Mouse (Mus musculus) forebrain, embryonic 14.5 days (tissue): ENCODE data around the gene Wnt5b. TPM values are rescaled to one million over a fixed set of nuclear protein-coding genes. Genes with fewer than 3 reads are reported as not detected.

Experiments
- ATAC-seq: fragments of 200-750 bp; cut with Nextera tagmentation; 2 replicates; pipeline ENCODE4 v1.8.0; 2017; ENCODE audit warnings: mild to moderate bottlenecking, moderate library complexity
- DNase-seq: peaks from one replicate; pipeline ENCODE4 v3.0.0-alpha.2; 2015; ENCODE audit warnings: low spot score
- H3K27ac ChIP-seq: fragments of 300-500 bp; sonication (generic); 2 replicates; pipeline ENCODE4 v1.5.1; 2014; ENCODE audit warnings: low read depth, mild to moderate bottlenecking, control low read depth, low read length, moderate library complexity
- H3K27me3 ChIP-seq: fragments of 300-500 bp; sonication (generic); replicated peaks from 2 replicates; pipeline ENCODE4 v1.6.1; 2014; ENCODE audit warnings: low read length, control low read depth, mixed read lengths; ENCODE audit not compliant: control insufficient read depth, insufficient read depth
- H3K36me3 ChIP-seq: fragments of 300-500 bp; sonication (generic); 2 replicates; pipeline ENCODE4 v1.6.1; 2014; ENCODE audit warnings: low read length, control low read depth; ENCODE audit not compliant: control insufficient read depth, insufficient read depth
- H3K4me1 ChIP-seq: fragments of 300-500 bp; sonication (generic); 2 replicates; pipeline ENCODE4 v1.6.1; 2014; ENCODE audit warnings: antibody characterized with exemption, low read length, control low read depth; ENCODE audit not compliant: control insufficient read depth, insufficient read depth
- H3K4me2 ChIP-seq: fragments of 300-500 bp; sonication (generic); 2 replicates; pipeline ENCODE4 v1.6.1; 2014; ENCODE audit warnings: mild to moderate bottlenecking, control low read depth, low read length
- H3K4me3 ChIP-seq: fragments of 300-500 bp; sonication (generic); 2 replicates; pipeline ENCODE4 v1.5.1; 2014; ENCODE audit warnings: low read depth, low read length, control low read depth
- H3K9ac ChIP-seq: fragments of 300-500 bp; sonication (generic); 2 replicates; pipeline ENCODE4 v1.6.1; 2014; ENCODE audit warnings: mild to moderate bottlenecking, low read length, control low read depth, moderate library complexity
- H3K9me3 ChIP-seq: fragments of 300-500 bp; sonication (generic); replicated peaks from 2 replicates; pipeline ENCODE4 v1.6.1; 2016; ENCODE audit warnings: low read length, control low read depth, mixed read lengths; ENCODE audit not compliant: control insufficient read depth
- WGBS: fragments of 180-500 bp; shearing (Covaris S2); extraction: QIAGEN DNeasy Blood & Tissue Kit; methylation state at CpG from one replicate; pipeline ENCODE4 v1.1.7; 2014; 5-methylcytosine and 5-hydroxymethylcytosine counted together
- polyA plus RNA-seq: library from polyadenylated mRNA; unstranded; fragments of >200 nt; fragmentation: Nextera tagmentation; extraction: Ambion mirVana; gene quantifications from 2 replicates; pipeline ENCODE4 v1.2.1, GENCODE M21; 2014

Gene Wnt5b
- polyA plus RNA-seq, 1 experiment from 2014 or later: 3.4 TPM

GRCm38 (mm10) chr6:119475988-119476387 lies 68.2 kb downstream of the Wnt5b start:
- Histone ChIP-seq H3K9ac (no peak overlapping the region), H3K9me3 (no peaks in the 10 kb centered on the region), H3K4me3 (no peak overlapping the region), H3K27ac (no peak overlapping the region), H3K36me3 (peaks cover 7% of the 10 kb centered on the region), H3K4me2 (no peak overlapping the region), H3K4me1 (peaks cover 12% of the 10 kb centered on the region), H3K27me3 (no peaks in the 10 kb centered on the region)
- no peak for DNase-seq
- ATAC-seq: no peak
- WGBS: 90% methylated on average over 6 of the region's 6 CpGs

- 88% methylated on average over 4 of the region's 4 CpGs for WGBS
Measured at GRCm38 (mm10) chr6:119473992-119474391, 70.2 kb downstream of the Wnt5b start.

DNA sequence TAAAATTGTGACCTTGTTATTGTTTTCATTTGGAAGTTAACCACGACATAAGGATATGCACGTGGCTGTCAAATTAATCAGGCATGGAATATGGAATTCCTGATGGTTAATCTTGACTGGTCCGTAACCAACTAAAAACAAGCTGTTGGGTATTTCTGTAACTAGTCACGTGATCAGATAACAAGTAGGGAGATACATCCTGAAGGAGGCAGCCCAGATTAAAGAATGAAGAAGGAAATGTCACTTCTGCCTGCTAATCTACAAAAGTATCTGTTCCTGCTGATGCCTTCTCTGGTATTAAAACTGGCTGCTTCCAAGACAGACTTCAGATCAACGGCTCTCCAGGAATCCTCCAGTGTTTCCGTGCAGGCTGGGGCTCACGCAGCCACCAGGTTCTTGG lies 70.7 kb downstream of the Wnt5b start:
- H3K4me1 ChIP-seq: peaks cover 8% of the 10 kb centered on the region
- no peak overlapping the region for H3K9ac ChIP-seq
- 89% methylated on average over 7 of the region's 7 CpGs for WGBS
- no peaks in the 10 kb centered on the region for H3K27me3 ChIP-seq
- no peak overlapping the region for H3K4me3 ChIP-seq
- DNase-seq: no peak
- H3K27ac ChIP-seq: no peak overlapping the region
- ATAC-seq: no peak
- H3K9me3 ChIP-seq: no peaks in the 10 kb centered on the region
- no peak overlapping the region for H3K4me2 ChIP-seq
- no peaks in the 10 kb centered on the region for H3K36me3 ChIP-seq

More at GRCm38 (mm10) chr6:119473992-119474391, 70.2 kb downstream of the Wnt5b start:
- no peak for DNase-seq
- Histone ChIP-seq H3K9me3 (no peaks in the 10 kb centered on the region), H3K36me3 (no peaks in the 10 kb centered on the region), H3K27ac (no peak overlapping the region), H3K9ac (no peak overlapping the region), H3K4me3 (no peak overlapping the region), H3K27me3 (no peaks in the 10 kb centered on the region), H3K4me1 (peaks cover 12% of the 10 kb centered on the region), H3K4me2 (no peak overlapping the region)
- no peak for ATAC-seq

GRCm38 (mm10) chr6:119472705-119473104 lies 71.4 kb downstream of the Wnt5b start:
- H3K4me2 ChIP-seq: no peak overlapping the region
- H3K4me3 ChIP-seq: no peak overlapping the region
- WGBS: 93% methylated on average over 3 of the region's 3 CpGs
- no peaks in the 10 kb centered on the region for H3K9me3 ChIP-seq
- peaks cover under 1% of the 10 kb centered on the region; the same call in 1 of the 2 replicates for H3K4me1 ChIP-seq
- no peak overlapping the region for H3K27ac ChIP-seq
- no peak overlapping the region for H3K9ac ChIP-seq
- H3K36me3 ChIP-seq: no peaks in the 10 kb centered on the region
- no peak for DNase-seq
- no peak for ATAC-seq
- H3K27me3 ChIP-seq: no peaks in the 10 kb centered on the region

- DNase-seq (peak; percentile 67), ATAC-seq (peak; percentile 54)
- H3K27me3 ChIP-seq: no peaks in the 10 kb centered on the region
- no peaks in the 10 kb centered on the region for H3K9me3 ChIP-seq
- H3K9ac ChIP-seq: no peak overlapping the region
- WGBS: 29% methylated on average over 5 of the region's 5 CpGs
- H3K36me3 ChIP-seq: no peaks in the 10 kb centered on the region
- no peak overlapping the region for H3K27ac ChIP-seq
- no peaks in the 10 kb centered on the region for H3K4me1 ChIP-seq
- H3K4me3 ChIP-seq: no peak overlapping the region
- H3K4me2 ChIP-seq: no peak overlapping the region
Measured at GRCm38 (mm10) chr6:119472135-119472534, 72.0 kb downstream of the Wnt5b start.

DNA sequence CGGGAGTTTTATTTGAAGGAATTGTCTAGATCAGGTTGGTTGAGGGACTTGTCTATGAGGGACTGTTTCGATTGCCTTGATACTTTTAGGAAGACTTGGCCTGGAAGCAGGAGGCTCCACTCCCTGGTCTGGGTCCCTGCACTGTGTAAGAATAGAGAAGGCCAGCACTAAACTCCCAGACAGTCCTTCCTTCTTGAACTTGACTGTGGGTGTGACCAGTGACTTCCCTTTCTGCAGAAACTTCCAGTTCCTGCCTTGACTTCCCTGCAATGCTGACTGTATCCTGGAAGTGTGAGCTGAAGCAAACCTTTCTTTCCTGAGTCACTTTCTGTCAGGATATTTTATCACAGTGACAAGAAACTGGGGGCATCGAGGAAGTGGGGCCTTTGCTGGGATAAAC lies 73.4 kb downstream of the Wnt5b start:
- no peaks in the 10 kb centered on the region for H3K36me3 ChIP-seq
- no peaks in the 10 kb centered on the region for H3K4me1 ChIP-seq
- 93% methylated on average over 3 of the region's 3 CpGs for WGBS
- H3K4me3 ChIP-seq: no peak overlapping the region
- ATAC-seq (no peak), DNase-seq (no peak)
- H3K27me3 ChIP-seq: no peaks in the 10 kb centered on the region
- no peak overlapping the region for H3K9ac ChIP-seq
- H3K4me2 ChIP-seq: no peak overlapping the region
- no peak overlapping the region for H3K27ac ChIP-seq
- no peaks in the 10 kb centered on the region for H3K9me3 ChIP-seq

DNA sequence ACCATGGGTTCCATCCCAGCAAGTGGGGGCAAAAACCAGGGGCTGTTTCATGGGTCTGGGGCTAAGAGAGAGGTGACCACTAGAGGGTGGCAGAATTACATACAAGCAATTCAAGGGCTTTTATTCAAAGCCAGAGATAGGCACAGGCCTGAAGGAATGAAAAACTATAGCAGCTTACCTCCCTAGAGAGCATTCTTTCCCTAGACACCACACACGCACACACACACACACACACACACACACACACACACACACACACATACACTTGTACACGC lies 76.4 kb downstream of the Wnt5b start:
- Histone ChIP-seq H3K4me2 (no peak overlapping the region), H3K9ac (no peak overlapping the region), H3K36me3 (no peaks in the 10 kb centered on the region), H3K27me3 (no peaks in the 10 kb centered on the region), H3K4me3 (no peak overlapping the region), H3K27ac (no peak overlapping the region; the same call in 1 of the 2 replicates), H3K9me3 (no peaks in the 10 kb centered on the region), H3K4me1 (no peaks in the 10 kb centered on the region)
- ATAC-seq (no peak), DNase-seq (no peak)
- 86% methylated on average over 2 of the region's 2 CpGs for WGBS

GRCm38 (mm10) chr6:119466921-119467784 lies 77.0 kb downstream of the Wnt5b start:
- DNase-seq: no peak
- WGBS: 80% methylated on average over 10 of the region's 10 CpGs
- H3K9ac ChIP-seq: no peak overlapping the region

DNA sequence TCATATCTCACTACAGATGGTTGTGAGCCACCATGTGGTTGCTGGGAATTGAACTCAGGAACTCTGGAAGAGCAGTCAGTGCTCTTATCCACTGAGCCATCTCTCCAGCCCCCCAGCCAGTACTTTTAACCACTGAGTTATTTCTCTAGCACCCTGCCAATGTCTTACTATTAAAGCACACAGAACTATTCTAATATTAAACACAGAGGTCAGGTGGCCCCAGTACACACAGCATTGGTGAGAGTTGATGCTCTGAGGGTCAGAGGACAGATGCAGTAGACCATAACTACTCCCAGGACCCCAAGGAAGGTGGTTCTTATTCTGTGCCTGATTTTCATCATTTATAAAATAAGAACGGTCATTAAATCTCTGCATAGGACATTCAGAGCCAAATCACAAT lies 78.0 kb downstream of the Wnt5b start:
- H3K27me3 ChIP-seq: no peaks in the 10 kb centered on the region
- H3K4me3 ChIP-seq: no peak overlapping the region
- H3K4me1 ChIP-seq: no peaks in the 10 kb centered on the region
- ATAC-seq (no peak), DNase-seq (no peak)
- 84% methylated on average over 1 of the region's 1 CpGs for WGBS
- no peaks in the 10 kb centered on the region for H3K9me3 ChIP-seq
- H3K36me3 ChIP-seq: no peaks in the 10 kb centered on the region
- H3K9ac ChIP-seq: no peak overlapping the region
- no peak overlapping the region for H3K27ac ChIP-seq
- H3K4me2 ChIP-seq: no peak overlapping the region

More at GRCm38 (mm10) chr6:119466921-119467784, 77.0 kb downstream of the Wnt5b start:
- no peaks in the 10 kb centered on the region for H3K9me3 ChIP-seq
- H3K4me2 ChIP-seq: no peak overlapping the region
- no peak overlapping the region; the same call in 1 of the 2 replicates for H3K27ac ChIP-seq
- no peak overlapping the region for H3K4me3 ChIP-seq
- ATAC-seq: no peak
- no peaks in the 10 kb centered on the region for H3K36me3 ChIP-seq
- H3K27me3 ChIP-seq: no peaks in the 10 kb centered on the region
- H3K4me1 ChIP-seq: no peaks in the 10 kb centered on the region
